Mouse (Mus musculus) liver, embryonic 11.5 days (tissue): ENCODE measurements around the gene Olfr1377. TPM values are rescaled to one million over a fixed set of nuclear protein-coding genes. Genes with fewer than 3 reads are reported as not detected.
"Not testable (repeated sequence)": the region's sequence is repeated elsewhere in the genome, so short reads cannot be mapped to it uniquely, and the experiment has no call there.

Experiments
- ATAC-seq: fragments of 200-750 bp; cut with Nextera tagmentation; replicated peaks from 2 replicates; pipeline ENCODE4 v1.8.0; 2017; ENCODE audit warnings: moderate number of reproducible peaks, mild to moderate bottlenecking, moderate TSS enrichment, moderate library complexity; ENCODE audit not compliant: low FRiP score
- DNase-seq: peaks from one replicate; pipeline ENCODE4 v3.0.0-alpha.2; 2017; ENCODE audit warnings: low spot score
- H3K27ac ChIP-seq: fragments of 300-500 bp; sonication (generic); 2 replicates; pipeline ENCODE4 v1.5.1; 2014; ENCODE audit warnings: mild to moderate bottlenecking, low read depth, low read length, control low read depth
- H3K27me3 ChIP-seq: fragments of 300-500 bp; sonication (generic); replicated peaks from 2 replicates; pipeline ENCODE4 v1.6.1; 2014; ENCODE audit warnings: low read length, mixed read lengths; ENCODE audit not compliant: control insufficient read depth, insufficient read depth
- H3K36me3 ChIP-seq: fragments of 300-500 bp; sonication (generic); 2 replicates; pipeline ENCODE4 v1.6.1; 2014; ENCODE audit warnings: mild to moderate bottlenecking, low read length, moderate library complexity, mixed read lengths; ENCODE audit not compliant: control insufficient read depth, insufficient read depth
- H3K4me1 ChIP-seq: fragments of 300-500 bp; sonication (generic); replicated peaks from 2 replicates; pipeline ENCODE4 v1.6.1; 2014; ENCODE audit warnings: low read length, mixed read lengths; ENCODE audit not compliant: control insufficient read depth, insufficient read depth
- H3K4me2 ChIP-seq: fragments of 300-500 bp; sonication (generic); 2 replicates; pipeline ENCODE4 v1.6.1; 2014; ENCODE audit warnings: mild to moderate bottlenecking, control low read depth, moderate library complexity
- H3K4me3 ChIP-seq: fragments of 300-500 bp; sonication (generic); 2 replicates; pipeline ENCODE4 v1.5.1; 2014; ENCODE audit warnings: low read depth, low read length, control low read depth
- H3K9ac ChIP-seq: fragments of 300-500 bp; sonication (generic); 2 replicates; pipeline ENCODE4 v1.6.1; 2014; ENCODE audit warnings: low read depth, low read length, control low read depth
- H3K9me3 ChIP-seq: fragments of 300-500 bp; sonication (generic); 2 replicates; pipeline ENCODE4 v1.6.1; 2016; ENCODE audit warnings: low read length, inconsistent platforms, mixed read lengths; ENCODE audit not compliant: control insufficient read depth
- WGBS: fragments of 180-500 bp; shearing (Covaris S2); extraction: QIAGEN DNeasy Blood & Tissue Kit; methylation state at CpG from one replicate; pipeline ENCODE4 v1.1.7; 2014; 5-methylcytosine and 5-hydroxymethylcytosine counted together
- polyA plus RNA-seq: library from polyadenylated mRNA; unstranded; fragments of >200 nt; fragmentation: Nextera tagmentation; extraction: Ambion mirVana; gene quantifications from 2 replicates; pipeline ENCODE4 v1.2.1, GENCODE M21; 2014

The Olfr1377 gene
- polyA plus RNA-seq, 1 experiment from 2014 or later: not detected

DNA sequence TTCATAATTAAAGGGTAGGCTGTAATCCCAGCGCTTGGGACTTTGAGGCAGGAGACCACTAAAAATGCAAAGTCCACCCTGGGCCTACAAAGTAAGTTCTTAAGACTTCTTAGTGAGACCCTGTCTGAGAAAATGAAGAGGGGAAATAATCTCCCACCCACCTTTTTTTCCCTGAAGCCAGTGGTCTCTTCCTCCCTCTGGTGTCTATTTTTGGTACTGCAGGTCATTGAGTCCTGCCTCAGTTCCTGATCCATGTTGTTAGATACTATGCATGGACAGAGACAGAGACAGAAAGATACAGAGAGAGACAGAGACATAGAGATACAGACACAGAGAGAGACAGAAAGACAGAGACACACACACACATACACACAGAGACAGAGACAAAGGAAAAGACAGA lies 51.1 kb downstream of the Olfr1377 start:
- WGBS: 13% methylated on average over 1 of the region's 1 CpGs

DNA sequence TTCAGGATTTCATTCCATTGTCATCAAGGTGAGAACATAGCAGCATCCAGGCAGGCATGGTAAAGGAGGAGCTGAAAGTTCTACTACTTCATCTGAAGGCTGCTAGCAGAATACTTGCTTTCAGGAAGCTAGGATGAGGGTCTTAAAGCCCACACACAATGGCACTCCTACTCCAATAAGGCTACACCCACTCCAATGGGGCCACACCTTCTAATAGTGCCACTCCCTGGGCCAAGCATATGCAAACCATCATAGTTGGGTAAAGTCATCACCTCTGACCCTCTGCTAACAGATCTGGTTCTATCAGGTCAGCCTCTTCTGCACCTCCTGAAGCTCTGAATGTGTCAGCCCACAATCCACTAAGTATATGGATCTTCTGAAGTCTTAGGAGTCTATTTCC lies 52.4 kb downstream of the Olfr1377 start:
- not testable (repeated sequence) for H3K4me2 ChIP-seq, H3K9me3 ChIP-seq, DNase-seq, H3K4me3 ChIP-seq, H3K9ac ChIP-seq, H3K27me3 ChIP-seq, H3K27ac ChIP-seq, H3K4me1 ChIP-seq, ATAC-seq, H3K36me3 ChIP-seq

More for the DNA sequence above, 51.1 kb downstream of the Olfr1377 start:
- ATAC-seq (no peak), DNase-seq (no peak)
- no peaks in the 10 kb centered on the region for H3K4me1 ChIP-seq
- no peak overlapping the region for H3K27ac ChIP-seq
- no peak overlapping the region for H3K4me2 ChIP-seq
- no peak overlapping the region for H3K9ac ChIP-seq
- no peaks in the 10 kb centered on the region for H3K9me3 ChIP-seq
- H3K4me3 ChIP-seq: no peak overlapping the region
- H3K36me3 ChIP-seq: no peaks in the 10 kb centered on the region
- no peaks in the 10 kb centered on the region for H3K27me3 ChIP-seq

DNA sequence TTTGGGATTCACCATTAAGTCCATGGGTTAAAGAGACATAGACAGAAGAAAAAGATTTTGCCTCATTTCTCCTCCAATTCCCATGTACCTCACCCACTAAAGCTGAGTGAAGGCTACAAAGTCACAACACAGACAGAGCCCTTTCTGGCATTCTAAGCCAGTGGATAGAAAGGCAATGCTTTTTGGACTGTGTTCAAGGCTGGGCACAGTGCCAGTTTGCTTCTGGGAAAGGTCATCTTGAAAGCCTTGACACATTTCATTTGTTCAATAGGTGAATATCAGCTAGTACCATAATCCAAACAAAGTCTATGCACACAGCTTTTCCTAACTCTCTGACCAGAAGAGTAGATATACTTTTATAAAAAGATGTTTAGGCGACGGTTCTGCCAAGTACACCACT lies 54.2 kb downstream of the Olfr1377 start:
- no peak overlapping the region for H3K27ac ChIP-seq
- no peak overlapping the region for H3K4me3 ChIP-seq
- 92% methylated on average over 2 of the region's 2 CpGs for WGBS
- ATAC-seq (no peak), DNase-seq (no peak)
- H3K9ac ChIP-seq: no peak overlapping the region
- no peaks in the 10 kb centered on the region for H3K36me3 ChIP-seq
- H3K4me2 ChIP-seq: no peak overlapping the region
- no peaks in the 10 kb centered on the region for H3K27me3 ChIP-seq
- H3K9me3 ChIP-seq: no peaks in the 10 kb centered on the region
- H3K4me1 ChIP-seq: no peaks in the 10 kb centered on the region

Other genes starting within 250 kb of the Olfr1377 start
- 9.8 and 11.2 TPM in 2 replicates for gene Zfp354c, start 154.2 kb upstream of the Olfr1377 start, polyA plus RNA-seq
- gene Zfp879, start 140.4 kb upstream of the Olfr1377 start, polyA plus RNA-seq: 0.09 and 0.36 TPM in 2 replicates
- gene Grm6, start 131.3 kb upstream of the Olfr1377 start, polyA plus RNA-seq: 0.12 TPM in 1 of 2 replicates, not detected in the other
- 2.8 and 4.0 TPM in 2 replicates for gene Zfp454, start 94.3 kb upstream of the Olfr1377 start, polyA plus RNA-seq
- 10.0 and 10.6 TPM in 2 replicates for gene Zfp2, start 65.8 kb upstream of the Olfr1377 start, polyA plus RNA-seq
- gene Zfp354b, start 50.3 kb upstream of the Olfr1377 start, polyA plus RNA-seq: 0.47 and 0.51 TPM in 2 replicates
- not detected in 2 replicates for gene 4933414I15Rik, start 38.2 kb upstream of the Olfr1377 start, polyA plus RNA-seq
- gene Prop1, start 28.2 kb upstream of the Olfr1377 start, polyA plus RNA-seq: not detected in 2 replicates
- gene Olfr1378, start 15.4 kb upstream of the Olfr1377 start, polyA plus RNA-seq: not detected in 2 replicates
- not detected in 2 replicates for gene Olfr51, start 21.6 kb downstream of the Olfr1377 start, polyA plus RNA-seq
- gene Olfr54, start 32.3 kb downstream of the Olfr1377 start, polyA plus RNA-seq: not detected in 2 replicates
- gene Olfr1375, start 66.1 kb downstream of the Olfr1377 start, polyA plus RNA-seq: not detected in 2 replicates
- gene Zfp354a, start 77.3 kb downstream of the Olfr1377 start, polyA plus RNA-seq: 4.1 and 4.5 TPM in 2 replicates
- gene Gm12569, start 238.5 kb downstream of the Olfr1377 start, polyA plus RNA-seq: not detected in 2 replicates